Mouse (Mus musculus): Measurements from ENCODE around the gene Ints4. TPM values are rescaled to one million over a fixed set of nuclear protein-coding genes. Genes with fewer than 3 reads are reported as not detected.

Ints4 gene
- polyA plus RNA-seq, 1 experiment from 2014 or later = 44.1 TPM

- H3K27me3 ChIP-seq (replicated peaks) = no peaks in the 10 kb centered on the region
These were observed 7.8 kb upstream of the Ints4 start for GRCm38 (mm10) chr7:97473001-97473400.

DNA sequence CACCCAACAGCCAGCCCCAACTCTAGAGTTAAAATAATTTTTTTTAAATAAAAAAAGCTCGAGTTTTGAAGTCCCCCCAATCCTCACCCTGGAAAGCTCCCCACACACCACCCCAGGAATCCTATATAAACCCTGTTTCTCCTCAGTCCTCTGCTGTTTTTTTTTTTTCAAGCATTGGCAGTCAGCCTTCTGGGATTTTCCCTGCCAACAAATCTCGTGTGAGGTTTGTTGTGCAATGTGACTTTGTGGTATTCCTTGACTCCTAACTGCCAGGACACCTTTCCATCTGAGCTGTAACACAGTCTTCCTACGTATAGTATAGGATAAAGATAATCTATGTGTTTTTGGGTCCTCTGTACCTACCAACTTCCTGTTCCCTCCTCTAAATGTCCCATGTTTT is 1.4 kb upstream of the Ints4 start:
- Histone ChIP-seq H3K9ac (no peak overlapping the region), H3K4me3 (replicated peaks) (no peak overlapping the region), H3K4me1 (peaks cover 9% of the 10 kb centered on the region), H3K9me3 (no peaks in the 10 kb centered on the region), H3K36me3 (no peaks in the 10 kb centered on the region), H3K27ac (no peak overlapping the region), H3K27me3 (replicated peaks) (no peaks in the 10 kb centered on the region), H3K4me2 (no peak overlapping the region)
- WGBS = 51% methylated on average over 3 of the region's 3 CpGs
- no peak for ATAC-seq (ENCODE audit: insufficient read depth, low FRiP score, low read depth)

More at GRCm38 (mm10) chr7:97473001-97473400, 7.8 kb upstream of the Ints4 start:
- Histone ChIP-seq H3K36me3 (no peaks in the 10 kb centered on the region), H3K9me3 (no peaks in the 10 kb centered on the region), H3K9ac (no peak overlapping the region), H3K4me1 (no peaks in the 10 kb centered on the region), H3K4me3 (replicated peaks) (no peak overlapping the region), H3K27ac (no peak overlapping the region), H3K4me2 (no peak overlapping the region)
- 44% methylated on average over 5 of the region's 5 CpGs for WGBS
- ATAC-seq (ENCODE audit: insufficient read depth, low FRiP score, low read depth) = no peak

DNA sequence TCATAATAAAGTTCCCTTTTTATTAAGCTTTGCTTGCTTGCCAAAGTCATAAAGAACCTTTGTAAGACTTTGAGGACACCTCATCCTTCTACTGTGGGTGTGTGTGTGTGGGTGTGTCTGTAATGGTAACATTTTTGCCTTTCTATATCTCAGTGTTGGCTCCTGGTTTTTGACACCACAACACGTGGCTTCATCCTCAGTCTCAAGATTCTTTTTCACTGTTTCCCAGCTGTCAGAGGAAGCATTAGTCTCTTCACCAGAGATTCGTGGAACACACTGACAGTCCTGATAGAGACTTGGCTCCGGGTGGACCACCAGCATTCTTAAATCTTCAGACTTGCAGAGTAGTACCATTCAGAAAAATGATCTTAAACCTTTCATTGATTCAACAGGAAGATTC is 466 bp upstream of the Ints4 start:
- H3K9ac ChIP-seq = no peak overlapping the region
- peaks cover 5% of the 10 kb centered on the region; the same call in 1 of the 2 replicates for H3K36me3 ChIP-seq
- WGBS = 13% methylated on average over 3 of the region's 3 CpGs
- H3K27me3 ChIP-seq (replicated peaks) = no peaks in the 10 kb centered on the region
- H3K27ac ChIP-seq = no peak overlapping the region
- peak overlapping the region; percentile 72 for H3K4me2 ChIP-seq
- H3K4me3 ChIP-seq (replicated peaks) = peak overlapping the region; percentile 62
- H3K9me3 ChIP-seq = no peaks in the 10 kb centered on the region
- peaks cover 9% of the 10 kb centered on the region for H3K4me1 ChIP-seq
- no peak for ATAC-seq (ENCODE audit: insufficient read depth, low FRiP score, low read depth)

DNA sequence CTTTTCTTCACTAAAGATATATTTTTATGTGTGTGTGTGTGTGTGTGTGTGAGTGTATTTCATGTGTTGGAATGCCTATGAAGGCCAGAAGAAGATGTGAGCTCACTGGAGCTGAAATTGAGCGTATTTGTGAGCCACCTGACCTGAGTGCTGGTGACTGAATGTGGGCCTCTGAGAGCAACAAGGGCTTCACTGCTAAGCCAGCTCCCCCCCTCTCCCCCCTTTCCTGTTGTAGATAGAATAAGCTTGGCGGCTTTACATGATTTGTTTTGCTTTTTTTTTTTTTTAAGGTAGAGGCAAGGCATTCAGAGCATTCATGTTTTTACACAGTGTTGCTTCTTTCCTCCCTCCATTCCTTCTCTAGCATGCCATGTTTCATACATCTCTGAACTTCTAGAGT is 2.6 kb downstream of the Ints4 start:
- no peak for ATAC-seq (ENCODE audit: insufficient read depth, low FRiP score, low read depth)
- Histone ChIP-seq H3K4me1 (peaks cover 9% of the 10 kb centered on the region), H3K9me3 (no peaks in the 10 kb centered on the region), H3K4me3 (replicated peaks) (no peak overlapping the region), H3K27ac (no peak overlapping the region), H3K4me2 (no peak overlapping the region), H3K36me3 (peaks cover 16% of the 10 kb centered on the region; the same call in 1 of the 2 replicates), H3K27me3 (replicated peaks) (no peaks in the 10 kb centered on the region), H3K9ac (no peak overlapping the region)
- WGBS = 78% methylated on average over 2 of the region's 2 CpGs

DNA sequence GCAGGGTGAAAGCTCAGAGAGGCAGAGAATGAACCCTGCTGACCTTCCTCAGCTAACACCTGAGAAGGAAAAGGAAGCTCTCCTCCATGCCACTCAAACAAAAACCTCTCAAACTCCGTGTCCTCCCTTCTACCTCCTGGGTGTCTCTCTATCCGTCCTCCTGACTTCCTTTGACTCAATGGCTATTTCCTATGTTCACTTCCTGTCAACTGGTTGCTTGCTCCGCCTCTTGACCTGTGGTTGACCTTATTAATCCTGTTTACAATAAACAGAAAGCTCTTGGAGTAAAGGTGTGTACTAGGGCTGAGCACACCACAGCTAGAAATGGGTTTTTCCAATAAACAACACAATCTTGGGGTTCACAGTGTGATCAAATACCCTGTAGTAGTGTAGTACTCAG is 10.4 kb downstream of the Ints4 start:
- Histone ChIP-seq H3K27ac (no peak overlapping the region), H3K4me2 (no peak overlapping the region), H3K4me1 (no peaks in the 10 kb centered on the region), H3K36me3 (peaks cover 34% of the 10 kb centered on the region), H3K9ac (no peak overlapping the region), H3K27me3 (replicated peaks) (no peaks in the 10 kb centered on the region), H3K4me3 (replicated peaks) (no peak overlapping the region), H3K9me3 (no peaks in the 10 kb centered on the region)
- WGBS = 66% methylated on average over 3 of the region's 3 CpGs
- no peak for ATAC-seq (ENCODE audit: insufficient read depth, low FRiP score, low read depth)

- WGBS = 80% methylated on average over 4 of the region's 4 CpGs
- ATAC-seq (ENCODE audit: insufficient read depth, low FRiP score, low read depth) = no peak
- H3K4me3 ChIP-seq (replicated peaks) = no peak overlapping the region
- no peaks in the 10 kb centered on the region for H3K4me1 ChIP-seq
- H3K4me2 ChIP-seq = no peak overlapping the region
- H3K9me3 ChIP-seq = no peaks in the 10 kb centered on the region
- no peak overlapping the region for H3K27ac ChIP-seq
- no peak overlapping the region for H3K9ac ChIP-seq
- no peaks in the 10 kb centered on the region for H3K27me3 ChIP-seq (replicated peaks)
- peaks cover 27% of the 10 kb centered on the region for H3K36me3 ChIP-seq
These were observed 11.7 kb downstream of the Ints4 start for GRCm38 (mm10) chr7:97492420-97492819.

- Histone ChIP-seq H3K4me3 (replicated peaks) (no peak overlapping the region), H3K9me3 (no peaks in the 10 kb centered on the region), H3K27me3 (replicated peaks) (no peaks in the 10 kb centered on the region), H3K4me2 (no peak overlapping the region), H3K9ac (no peak overlapping the region), H3K27ac (no peak overlapping the region), H3K4me1 (no peaks in the 10 kb centered on the region), H3K36me3 (peaks cover 25% of the 10 kb centered on the region)
- no peak for ATAC-seq (ENCODE audit: insufficient read depth, low FRiP score, low read depth)
These were observed 14.3 kb downstream of the Ints4 start for GRCm38 (mm10) chr7:97495052-97495451.

DNA sequence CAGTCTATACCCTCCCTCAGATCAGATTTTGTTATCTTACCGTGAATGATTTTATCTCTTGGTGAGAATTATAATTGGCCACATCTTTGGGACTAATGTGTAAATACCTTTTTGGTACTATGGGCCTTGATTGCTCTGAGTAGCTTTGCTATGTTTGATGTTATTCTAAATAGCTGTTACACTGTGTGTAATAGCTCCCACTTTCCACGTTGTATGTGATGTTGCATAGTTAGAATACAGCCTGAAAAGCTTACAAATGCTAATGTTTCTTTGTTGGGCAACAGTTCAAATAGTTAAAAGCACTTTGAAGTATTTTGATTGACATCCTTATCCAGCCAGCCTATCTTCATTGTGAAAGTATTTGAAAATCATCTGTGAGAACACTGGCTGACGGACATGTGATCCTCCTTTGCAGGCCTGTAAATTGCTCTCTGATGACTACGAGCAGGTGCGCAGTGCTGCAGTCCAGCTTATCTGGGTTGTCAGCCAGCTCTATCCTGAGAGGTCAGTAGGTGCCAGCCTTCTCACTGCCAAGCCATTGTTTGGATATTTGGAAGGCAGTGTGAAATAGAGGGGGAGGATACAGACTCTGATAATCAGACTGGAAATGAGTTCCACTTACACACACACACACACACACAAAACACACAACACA is 19.9 kb downstream of the Ints4 start:
- H3K9me3 ChIP-seq = no peaks in the 10 kb centered on the region
- no peak overlapping the region for H3K9ac ChIP-seq
- H3K27ac ChIP-seq = no peak overlapping the region
- no peaks in the 10 kb centered on the region for H3K4me1 ChIP-seq
- no peaks in the 10 kb centered on the region for H3K27me3 ChIP-seq (replicated peaks)
- WGBS = 71% methylated on average over 5 of the region's 5 CpGs
- H3K4me2 ChIP-seq = no peak overlapping the region
- peaks cover 17% of the 10 kb centered on the region for H3K36me3 ChIP-seq
- no peak for ATAC-seq (ENCODE audit: insufficient read depth, low FRiP score, low read depth)
- H3K4me3 ChIP-seq (replicated peaks) = no peak overlapping the region

DNA sequence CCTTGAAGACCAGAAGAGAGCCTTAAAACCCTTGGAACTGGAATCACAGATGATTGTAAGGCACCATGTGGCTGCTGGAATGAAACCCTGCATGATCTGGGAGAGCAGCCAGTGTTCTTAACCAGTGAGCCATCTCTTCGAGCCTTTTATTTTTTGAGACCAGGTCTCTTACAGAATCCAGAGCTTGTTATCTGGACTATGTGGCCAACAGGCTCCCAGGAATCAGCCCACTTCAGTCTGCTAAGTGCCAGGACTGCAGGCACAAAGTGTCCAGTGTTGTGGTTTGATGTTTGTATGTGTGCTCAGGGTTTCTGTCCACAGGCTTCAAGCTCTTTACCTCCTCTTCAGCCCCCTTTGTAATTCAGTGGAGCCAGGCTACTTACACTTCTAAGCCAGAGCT is 34.0 kb downstream of the Ints4 start:
- Histone ChIP-seq H3K36me3 (peaks cover 49% of the 10 kb centered on the region), H3K9ac (no peak overlapping the region), H3K27me3 (replicated peaks) (no peaks in the 10 kb centered on the region), H3K4me3 (replicated peaks) (no peak overlapping the region), H3K4me1 (no peaks in the 10 kb centered on the region), H3K27ac (no peak overlapping the region), H3K9me3 (no peaks in the 10 kb centered on the region), H3K4me2 (no peak overlapping the region)
- WGBS = 79% methylated on average over 1 of the region's 1 CpGs
- no peak for ATAC-seq (ENCODE audit: insufficient read depth, low FRiP score, low read depth)

DNA sequence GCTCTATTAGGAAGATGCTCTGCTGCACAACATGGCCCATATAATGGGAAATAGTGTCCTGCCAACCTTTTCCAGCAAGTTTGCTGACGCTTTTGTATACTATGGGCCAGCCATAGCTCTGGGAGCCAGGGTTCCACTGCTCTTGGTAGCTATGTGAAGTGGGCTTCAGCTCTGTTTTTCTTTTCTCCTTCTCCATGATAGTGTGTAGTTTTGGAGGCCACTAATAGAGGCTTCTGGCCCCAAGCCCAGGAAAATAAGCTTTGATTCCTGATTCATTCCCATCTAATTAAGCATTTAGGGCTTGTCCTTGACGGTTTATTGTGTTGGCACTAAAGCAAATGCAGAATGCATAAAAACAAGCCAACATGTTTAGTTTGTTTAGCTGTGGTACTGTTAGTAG is 39.2 kb downstream of the Ints4 start:
- no peaks in the 10 kb centered on the region for H3K4me1 ChIP-seq
- H3K36me3 ChIP-seq = peaks cover 38% of the 10 kb centered on the region
- no peak overlapping the region for H3K4me2 ChIP-seq
- no peak overlapping the region for H3K9ac ChIP-seq
- ATAC-seq (ENCODE audit: insufficient read depth, low FRiP score, low read depth) = no peak
- 94% methylated on average over 2 of the region's 2 CpGs for WGBS
- no peak overlapping the region for H3K27ac ChIP-seq
- no peaks in the 10 kb centered on the region for H3K9me3 ChIP-seq
- no peaks in the 10 kb centered on the region for H3K27me3 ChIP-seq (replicated peaks)
- H3K4me3 ChIP-seq (replicated peaks) = no peak overlapping the region

DNA sequence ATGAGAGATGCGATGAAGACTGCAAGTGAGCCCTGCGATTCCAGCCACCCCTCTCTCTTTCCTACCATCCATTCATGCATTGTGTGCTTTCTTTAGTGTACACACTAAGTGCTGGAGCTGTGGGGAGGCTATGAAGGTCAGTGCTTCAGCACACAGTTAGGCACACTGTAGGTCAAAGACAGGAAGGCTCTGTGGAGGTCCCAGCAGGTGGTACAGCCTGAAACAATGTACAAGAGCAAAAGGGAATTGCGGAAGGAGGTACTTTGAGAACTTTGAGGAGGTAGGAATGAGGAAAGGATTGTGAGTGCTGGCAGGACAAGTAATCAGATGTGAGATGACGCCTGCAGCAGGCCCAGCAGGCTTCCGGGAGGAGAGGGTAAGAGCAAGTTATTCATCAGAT is 54.8 kb downstream of the Ints4 start:
- ATAC-seq (ENCODE audit: insufficient read depth, low FRiP score, low read depth) = no peak
- no peaks in the 10 kb centered on the region for H3K4me1 ChIP-seq
- H3K9ac ChIP-seq = no peak overlapping the region
- H3K9me3 ChIP-seq = no peaks in the 10 kb centered on the region
- no peak overlapping the region for H3K27ac ChIP-seq
- no peaks in the 10 kb centered on the region for H3K27me3 ChIP-seq (replicated peaks)
- peaks cover 49% of the 10 kb centered on the region for H3K36me3 ChIP-seq
- no peak overlapping the region for H3K4me2 ChIP-seq
- 86% methylated on average over 5 of the region's 5 CpGs for WGBS
- H3K4me3 ChIP-seq (replicated peaks) = no peak overlapping the region

- no peaks in the 10 kb centered on the region for H3K27me3 ChIP-seq (replicated peaks)
- H3K9me3 ChIP-seq = no peaks in the 10 kb centered on the region
- no peak overlapping the region for H3K4me2 ChIP-seq
- ATAC-seq (ENCODE audit: insufficient read depth, low FRiP score, low read depth) = no peak
- peaks cover 52% of the 10 kb centered on the region for H3K36me3 ChIP-seq
- WGBS = 85% methylated on average over 5 of the region's 5 CpGs
- no peaks in the 10 kb centered on the region for H3K4me1 ChIP-seq
- no peak overlapping the region for H3K4me3 ChIP-seq (replicated peaks)
- H3K9ac ChIP-seq = no peak overlapping the region
- H3K27ac ChIP-seq = no peak overlapping the region
These were observed 55.8 kb downstream of the Ints4 start for GRCm38 (mm10) chr7:97536571-97536970.

DNA sequence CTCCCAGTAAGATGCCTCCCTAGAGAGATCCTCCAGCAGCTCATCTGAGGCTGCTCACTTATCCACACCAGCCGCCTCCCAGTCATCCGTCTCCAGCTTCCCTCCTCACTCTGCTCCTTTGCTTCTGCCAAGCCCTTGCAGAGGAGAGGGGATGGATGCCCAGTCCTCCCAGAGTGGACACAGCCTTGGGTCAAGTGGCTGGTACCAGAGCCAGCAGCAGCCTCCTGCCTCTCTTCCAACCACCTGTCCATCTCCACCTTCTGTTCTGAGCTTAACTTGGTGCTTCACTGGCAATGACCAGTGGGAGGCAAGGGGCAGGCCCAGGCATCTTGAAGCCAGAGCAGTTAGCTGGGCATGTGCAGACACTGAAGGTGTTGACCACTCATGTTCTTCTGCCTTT is 65.7 kb downstream of the Ints4 start:
- no peaks in the 10 kb centered on the region for H3K9me3 ChIP-seq
- no peak for ATAC-seq (ENCODE audit: insufficient read depth, low FRiP score, low read depth)
- no peak overlapping the region for H3K9ac ChIP-seq
- no peak overlapping the region for H3K4me2 ChIP-seq
- H3K4me1 ChIP-seq = no peaks in the 10 kb centered on the region
- no peak overlapping the region for H3K4me3 ChIP-seq (replicated peaks)
- 82% methylated on average over 2 of the region's 2 CpGs for WGBS
- H3K27ac ChIP-seq = no peak overlapping the region
- peaks cover 10% of the 10 kb centered on the region; the same call in 1 of the 2 replicates for H3K36me3 ChIP-seq
- no peaks in the 10 kb centered on the region for H3K27me3 ChIP-seq (replicated peaks)
